Mouse (Mus musculus) heart, adult 18-20 months (tissue): ENCODE measurements at regions not wholly inside any gene's neighbourhood (a gene's known extent, or its start where the extent isn't known, plus 50 kb on each side); places are given as distances from the start of the nearest gene placed in this dataset.
A peak's percentile ranks its signal among the peaks of the same experiment; 100 is the strongest.
"Not testable (repeated sequence)": the region's sequence is repeated elsewhere in the genome, so short reads cannot be mapped to it uniquely, and the experiment has no call there.

ENCODE experiments used
- DNase-seq, 2 experiments: peaks; one replicate each; pipeline ENCODE4 v3.0.0; 2021 to 2022; ENCODE audit warnings: mixed read lengths in 1 of 2

DNA sequence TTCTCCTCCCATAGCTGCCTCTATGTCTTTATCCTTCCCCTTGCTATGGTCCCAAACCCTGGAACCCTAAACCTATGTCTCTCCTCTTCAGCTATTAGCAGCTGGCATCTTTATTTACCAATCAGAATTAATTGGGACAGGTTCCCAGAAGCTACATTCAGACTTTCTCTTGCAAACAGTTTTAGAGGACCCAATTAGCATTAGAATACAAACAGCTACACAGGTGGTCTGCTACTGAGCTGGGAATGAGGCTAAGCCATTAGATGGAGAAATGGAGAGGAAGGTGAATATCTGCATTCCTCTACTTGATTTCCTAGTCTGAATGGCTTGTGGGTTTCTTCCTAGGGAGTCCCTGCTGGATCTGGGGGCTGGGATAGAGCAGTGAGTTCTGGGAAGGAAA is 611.9 kb downstream of the A830018L16Rik start:
- no peak for DNase-seq

DNA sequence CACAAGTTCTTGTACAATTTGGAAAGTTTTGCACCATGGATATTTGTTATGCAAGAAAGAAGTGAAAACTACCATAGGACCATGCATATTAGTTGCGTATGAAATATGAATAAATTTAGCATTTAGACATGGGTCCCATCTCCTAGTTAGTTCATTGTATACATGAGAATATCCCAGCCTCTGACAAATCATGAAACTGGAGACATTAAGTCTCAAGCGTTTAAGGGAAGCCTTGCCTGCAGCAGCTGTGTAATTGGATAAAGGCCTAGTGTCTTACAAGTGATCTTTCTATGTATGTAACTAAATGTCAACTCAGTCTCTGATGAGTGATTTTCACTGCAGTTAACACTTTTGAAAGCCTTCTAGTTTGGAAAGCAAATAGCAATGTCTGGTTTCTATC is 613.5 kb downstream of the A830018L16Rik start:
- no peak for DNase-seq

DNA sequence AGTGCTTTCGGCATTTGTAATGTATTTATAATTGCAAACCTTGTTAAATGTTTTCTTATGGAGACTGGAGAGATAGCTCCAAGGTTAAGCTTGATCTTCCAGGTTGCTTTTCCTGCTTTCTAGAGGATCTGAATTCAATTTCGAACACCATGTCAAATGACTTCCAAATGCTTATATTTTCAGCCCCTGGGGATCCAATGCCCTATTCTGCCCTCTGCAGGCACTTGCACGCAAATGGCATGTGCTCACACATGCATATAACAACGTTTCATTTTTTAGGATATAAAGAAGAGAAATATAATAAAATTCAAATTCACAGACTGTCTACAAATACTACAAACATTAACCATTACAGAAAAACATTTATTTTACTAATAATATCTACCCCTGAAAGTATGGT is 614.2 kb downstream of the A830018L16Rik start:
- DNase-seq: no peak

DNA sequence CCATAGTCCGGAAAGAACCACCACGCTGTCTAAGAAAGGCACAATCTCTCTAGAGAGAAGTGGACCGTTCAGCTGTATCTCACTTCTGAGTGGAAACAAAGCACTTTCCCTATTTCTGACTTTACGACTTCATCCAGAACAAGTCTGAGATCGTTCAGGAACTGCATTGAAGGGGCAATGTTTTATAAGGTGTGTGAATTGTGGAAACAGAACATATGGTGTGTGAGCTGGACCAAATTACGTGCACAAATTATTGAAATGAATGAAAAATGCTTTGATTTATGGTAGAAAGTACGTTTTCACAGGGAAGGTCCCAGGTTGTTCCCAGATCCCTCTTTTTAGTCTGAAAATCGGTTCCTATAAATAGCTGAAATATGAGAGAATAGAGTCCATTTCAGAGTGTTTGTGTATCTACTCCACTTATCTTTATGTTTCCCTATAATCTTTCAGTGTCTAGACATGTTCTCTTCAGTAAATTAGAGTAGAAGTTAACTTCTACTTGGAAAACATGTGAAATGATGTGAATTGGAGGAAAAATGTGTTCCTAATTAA is 638.1 kb downstream of the A830018L16Rik start:
- DNase-seq: no peak

DNA sequence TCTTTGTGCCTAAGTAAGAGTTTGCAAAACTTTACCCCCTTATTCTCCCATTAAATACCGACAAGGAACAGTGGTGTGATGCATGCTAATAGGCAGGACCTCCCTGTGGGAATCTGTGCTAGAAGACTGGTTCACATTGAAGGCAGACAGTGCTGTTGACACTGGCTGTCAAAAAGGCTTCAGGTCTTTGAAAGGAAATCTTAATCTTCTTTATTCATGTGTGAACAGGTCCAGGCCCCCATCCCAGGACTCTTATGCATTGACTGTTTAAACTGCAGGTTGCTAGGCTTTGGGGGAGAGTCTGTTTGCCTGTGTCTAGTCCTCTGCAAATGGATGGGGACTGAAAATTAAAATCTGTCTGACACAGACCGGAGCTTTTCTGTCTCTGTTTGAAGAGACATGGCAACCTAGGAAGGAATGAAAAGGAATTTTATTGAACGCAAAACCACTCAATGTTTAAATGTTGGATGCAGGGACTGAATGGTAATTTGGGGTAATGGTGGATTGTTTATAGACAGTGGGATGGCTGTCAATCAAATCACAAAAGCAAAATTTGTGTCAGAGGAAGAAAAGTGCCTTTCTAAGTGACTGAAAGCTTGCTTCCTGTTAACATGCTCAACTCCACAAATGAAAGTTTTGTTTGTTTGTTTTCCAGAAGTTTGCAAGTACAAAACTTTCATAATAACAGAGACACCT is 642.1 kb downstream of the A830018L16Rik start:
- DNase-seq: no peak

DNA sequence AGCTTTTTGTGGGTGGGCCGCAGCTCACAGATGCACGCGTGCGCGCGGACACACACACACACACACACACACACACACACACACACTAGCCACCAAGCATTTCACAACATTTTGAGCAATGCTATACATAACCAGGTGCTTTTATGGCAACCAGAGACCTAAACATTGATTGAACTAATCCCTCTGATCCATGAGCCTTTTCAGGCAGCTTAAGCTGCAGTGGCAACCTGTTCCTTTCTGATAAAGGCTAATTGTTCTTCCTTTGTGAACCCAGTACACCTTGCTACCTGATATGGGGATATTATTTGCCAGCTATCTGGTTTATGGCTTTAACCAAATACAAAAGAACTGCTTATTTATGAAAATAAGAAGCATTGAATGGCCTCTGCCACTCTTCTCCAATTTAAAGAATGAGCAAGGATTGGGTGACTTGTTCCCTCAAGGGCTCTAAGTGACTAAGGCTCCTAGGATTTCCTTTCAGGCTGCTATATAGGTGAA is 651.2 kb downstream of the A830018L16Rik start:
- no peak for DNase-seq

DNA sequence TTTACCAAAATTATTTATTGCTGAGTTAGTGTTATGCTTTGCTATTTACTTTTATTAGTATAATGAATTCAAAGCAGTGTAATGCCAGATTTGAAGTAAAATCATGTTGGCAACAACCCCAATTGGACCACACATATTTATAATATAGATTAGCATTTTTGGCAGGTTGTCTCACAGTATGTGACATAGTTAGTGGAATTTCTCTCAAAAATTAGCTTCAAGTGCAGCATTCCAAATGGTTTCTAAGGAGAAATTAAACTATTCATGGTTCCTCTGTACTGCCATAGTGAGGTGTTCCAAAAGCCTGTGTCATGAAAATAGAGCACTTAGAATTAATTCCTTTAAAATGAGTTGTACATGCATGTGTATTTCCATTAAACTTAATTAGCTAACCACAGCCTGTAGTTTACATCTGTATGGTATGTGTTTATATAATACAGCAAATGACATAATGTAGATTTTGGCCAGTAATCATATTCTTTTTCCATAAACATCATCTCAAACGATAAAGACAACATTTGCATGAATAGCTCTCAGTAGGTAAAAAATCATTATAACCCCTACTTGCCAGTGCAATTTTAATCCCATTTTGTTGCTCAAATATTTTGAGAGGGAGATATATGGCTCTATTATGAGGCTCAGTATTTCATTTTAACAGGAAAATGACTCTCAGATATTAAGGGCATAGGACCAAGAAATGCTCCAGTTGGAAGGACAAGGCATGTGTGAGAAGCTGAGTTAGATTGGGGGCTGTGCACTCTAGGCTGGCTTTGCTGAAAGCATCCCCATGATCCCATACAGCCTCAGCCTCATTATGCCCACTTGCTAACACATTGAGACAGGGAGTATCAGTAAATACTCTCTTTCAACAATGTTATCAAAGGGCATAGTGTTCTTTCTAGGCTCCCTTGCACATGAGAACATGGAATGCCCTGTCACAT is 678.9 kb downstream of the A830018L16Rik start:
- no peak for DNase-seq

DNA sequence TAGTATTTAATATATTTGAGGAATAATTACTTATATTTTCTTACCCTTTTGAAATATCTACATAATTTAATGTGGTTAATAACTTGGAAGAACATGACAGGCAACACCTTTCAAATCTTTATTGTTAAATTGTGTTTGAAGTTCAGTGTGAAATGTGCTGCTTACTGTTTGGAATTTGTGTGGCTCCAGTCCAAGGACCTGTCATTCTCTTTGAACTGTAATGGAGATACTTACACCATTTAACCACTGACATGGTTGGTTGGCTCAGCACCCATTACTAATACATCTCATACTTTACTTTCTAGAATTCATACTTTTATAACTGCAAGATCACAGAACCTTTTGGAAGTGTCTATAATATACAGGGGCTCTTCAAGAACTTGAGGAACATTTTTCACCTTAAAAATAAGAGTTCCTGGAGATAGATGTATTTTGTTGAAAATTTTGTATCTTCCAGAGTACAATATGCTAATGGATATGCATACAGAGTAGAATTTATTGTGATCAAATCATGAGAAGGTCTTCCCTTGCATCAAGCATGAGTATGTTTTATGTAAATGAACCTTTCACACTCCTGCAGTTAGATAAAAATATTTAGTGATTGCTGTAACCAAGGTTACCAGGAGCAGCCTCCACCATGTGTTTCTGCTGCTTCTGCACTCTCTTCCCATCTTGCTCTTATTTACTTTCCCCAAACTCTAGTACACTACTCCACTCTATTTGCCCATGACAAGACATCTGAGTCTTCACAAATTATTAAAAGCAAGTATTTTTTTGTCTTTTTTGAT is 701.3 kb downstream of the A830018L16Rik start:
- no peak for DNase-seq

DNA sequence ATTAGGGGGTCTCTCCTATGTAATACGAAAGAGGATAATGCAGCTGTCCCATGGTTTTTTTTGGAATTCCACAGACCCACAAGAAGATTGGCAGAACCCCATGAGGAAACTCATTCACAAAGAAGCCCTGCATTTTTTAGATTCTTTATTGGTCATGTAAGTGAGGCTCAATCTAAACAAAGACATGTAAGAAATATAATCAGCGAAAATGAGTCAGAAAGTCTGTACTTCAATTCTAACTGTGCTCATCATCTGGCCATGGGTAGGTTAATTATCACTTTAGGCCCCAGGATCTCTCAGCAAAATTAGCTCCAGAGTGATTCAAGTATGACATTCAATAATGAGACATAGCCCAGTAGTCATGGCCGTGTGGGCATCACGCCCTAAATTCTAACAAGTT is 703.2 kb downstream of the A830018L16Rik start:
- no peak for DNase-seq

DNA sequence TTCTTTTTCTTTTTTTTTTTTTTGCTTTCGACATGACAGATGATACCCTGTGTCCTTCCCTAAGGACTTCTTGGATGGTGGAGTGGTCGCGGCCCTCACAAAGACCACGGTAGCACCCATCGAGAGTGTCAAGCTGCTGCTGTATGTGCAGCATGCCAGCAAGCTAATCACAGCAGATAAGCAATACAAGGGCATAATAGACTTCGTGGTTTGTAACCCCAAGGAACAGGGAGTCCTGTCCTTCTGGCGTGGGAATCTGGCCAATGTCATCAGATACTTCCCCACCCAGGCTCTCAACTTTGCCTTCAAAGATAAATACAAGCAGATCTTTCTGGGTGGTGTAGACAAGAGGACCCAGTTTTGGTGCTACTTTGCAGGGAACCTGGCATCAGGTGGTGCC is 707.0 kb downstream of the A830018L16Rik start:
- DNase-seq: peak; percentile 2

DNA sequence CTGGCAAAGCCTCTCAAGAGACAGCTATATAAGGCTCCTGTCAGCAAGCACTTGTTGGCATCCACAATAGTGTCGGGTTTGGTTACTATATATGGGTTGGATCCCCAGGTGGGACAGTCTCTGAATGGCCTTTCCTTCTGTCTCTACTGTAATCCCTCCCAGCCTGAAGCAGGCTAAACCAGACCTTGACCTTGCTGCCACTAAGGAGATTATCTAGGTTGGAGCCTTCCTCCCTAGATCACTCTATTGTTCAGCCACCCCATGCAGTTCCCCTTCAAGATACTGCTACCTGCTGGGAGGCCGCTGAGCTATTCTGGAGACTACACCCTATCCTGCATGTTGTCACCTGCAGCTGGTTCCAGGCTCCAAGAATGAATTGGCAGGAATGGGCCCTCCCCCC is 712.7 kb downstream of the A830018L16Rik start:
- not testable (repeated sequence) for DNase-seq

DNA sequence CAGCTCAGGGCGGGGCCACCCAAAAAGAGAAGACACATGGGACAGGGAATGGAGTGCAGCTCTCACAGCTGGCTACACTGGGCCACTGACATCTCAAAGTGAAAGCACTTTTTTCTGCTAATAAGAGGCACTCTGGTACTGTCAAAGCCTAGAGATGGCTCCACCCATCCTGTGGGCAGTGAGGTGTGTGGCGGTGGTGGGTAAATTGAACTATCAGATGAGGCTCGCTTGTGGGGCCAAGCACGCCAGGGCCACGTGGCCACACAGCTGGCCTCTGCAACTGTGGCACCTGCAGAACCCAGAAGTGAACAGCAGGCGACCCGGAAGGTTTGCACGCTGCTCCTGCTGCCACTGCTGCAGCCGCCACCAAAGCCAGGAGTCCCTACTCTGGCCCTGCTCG is 756.6 kb downstream of the A830018L16Rik start:
- DNase-seq: no peak

DNA sequence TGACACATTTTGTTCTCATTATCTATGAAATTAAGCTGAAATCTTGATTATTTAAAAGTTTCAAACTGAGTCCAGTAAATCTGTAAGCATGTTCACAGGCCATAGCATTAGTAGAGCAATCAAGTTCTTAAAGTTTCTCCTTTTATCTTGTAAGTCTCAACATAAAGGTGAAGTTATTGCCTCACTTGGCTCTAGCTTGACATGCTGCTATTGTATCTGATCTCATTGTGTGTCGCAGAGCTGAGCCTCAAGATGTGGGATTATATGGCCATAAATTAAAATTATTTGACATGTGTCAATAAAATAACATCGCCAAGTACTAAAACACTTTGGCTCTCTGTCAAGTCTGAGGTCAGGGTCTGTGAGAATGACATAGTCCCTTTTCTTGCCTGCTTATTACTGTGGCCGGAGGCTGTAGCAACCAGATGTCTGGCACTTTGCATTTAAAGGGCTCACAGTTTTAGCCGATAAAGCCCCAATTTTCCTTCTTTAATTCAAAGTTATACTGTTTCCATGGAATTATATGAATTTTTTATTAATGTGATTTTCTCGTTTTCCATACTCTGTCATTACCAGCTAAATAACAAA is 775.8 kb downstream of the A830018L16Rik start:
- no peak for DNase-seq

DNA sequence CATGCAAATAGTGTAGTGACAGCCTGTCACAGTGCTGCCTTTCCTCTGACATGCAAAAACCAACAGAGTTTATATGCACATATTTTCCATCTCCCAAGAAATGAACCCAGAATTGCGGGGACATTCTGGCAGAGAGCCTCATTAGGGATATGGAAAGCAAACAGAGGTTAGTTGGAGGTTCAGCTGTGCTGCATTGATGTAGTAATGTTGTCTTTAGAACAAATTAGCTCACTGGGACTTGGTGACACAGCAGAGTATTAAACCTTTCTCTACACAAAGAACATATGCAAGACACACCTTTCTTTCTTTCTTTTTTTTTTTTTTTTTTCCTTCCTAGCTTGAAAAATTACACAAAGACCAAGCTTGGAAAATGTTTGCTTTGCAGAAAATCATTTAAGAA is 778.7 kb downstream of the A830018L16Rik start:
- no peak for DNase-seq

DNA sequence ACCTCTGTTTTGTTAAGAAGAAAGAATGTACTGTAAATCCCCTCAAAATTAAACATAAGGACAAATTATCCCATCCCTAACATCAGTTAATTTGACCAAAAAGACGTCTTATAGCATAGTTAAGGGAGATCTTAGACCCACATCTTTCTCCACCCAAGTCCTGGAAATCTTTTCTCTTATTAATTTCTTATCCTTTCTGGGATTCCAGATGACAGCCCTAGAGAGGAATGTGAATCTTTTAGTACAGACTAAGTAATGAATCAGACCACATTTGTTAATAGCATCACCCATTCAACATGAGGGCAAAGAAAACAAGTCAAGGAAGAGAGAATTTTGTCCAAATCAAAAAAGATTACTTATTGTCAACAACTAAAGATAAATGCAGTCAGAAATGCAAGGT is 817.2 kb downstream of the A830018L16Rik start:
- no peak for DNase-seq

DNA sequence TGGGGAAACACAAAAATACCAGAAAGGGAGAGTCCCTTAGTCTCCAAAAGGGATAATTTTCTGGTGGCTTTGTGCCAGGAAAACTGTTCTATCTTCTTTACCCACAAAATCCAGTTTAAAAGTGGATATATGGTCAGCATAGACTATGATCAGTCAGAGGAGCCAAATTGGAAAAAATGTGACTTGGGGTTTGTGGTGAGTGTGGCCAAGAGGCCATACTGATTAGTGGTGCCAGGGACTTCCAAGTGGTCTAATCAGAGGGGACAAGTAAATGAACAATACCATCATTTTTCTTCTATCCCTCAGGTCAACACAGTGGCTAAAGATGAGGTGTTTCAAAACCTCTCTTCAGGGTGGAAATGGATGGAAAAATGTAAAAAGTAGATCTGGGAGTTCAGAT is 828.2 kb downstream of the A830018L16Rik start:
- no peak for DNase-seq

DNA sequence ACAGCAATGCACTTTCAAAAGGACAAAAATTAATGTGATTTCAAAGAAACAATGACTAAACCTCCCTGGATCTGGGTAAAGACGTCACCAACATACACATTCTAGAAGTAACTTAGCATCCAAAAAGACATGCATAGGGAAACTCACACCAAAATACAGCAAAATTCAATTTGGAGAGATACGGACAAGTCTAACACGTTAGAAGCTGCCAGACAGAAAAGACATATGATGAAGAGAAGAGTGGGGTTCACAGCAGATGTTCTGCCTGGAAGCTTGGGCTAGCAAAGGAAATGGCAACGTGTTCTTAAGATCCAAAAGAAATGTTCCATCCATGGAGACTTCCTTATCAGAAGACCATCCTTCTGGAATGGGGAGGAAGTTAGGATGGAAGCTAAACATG is 868.6 kb downstream of the A830018L16Rik start:
- DNase-seq: no peak

DNA sequence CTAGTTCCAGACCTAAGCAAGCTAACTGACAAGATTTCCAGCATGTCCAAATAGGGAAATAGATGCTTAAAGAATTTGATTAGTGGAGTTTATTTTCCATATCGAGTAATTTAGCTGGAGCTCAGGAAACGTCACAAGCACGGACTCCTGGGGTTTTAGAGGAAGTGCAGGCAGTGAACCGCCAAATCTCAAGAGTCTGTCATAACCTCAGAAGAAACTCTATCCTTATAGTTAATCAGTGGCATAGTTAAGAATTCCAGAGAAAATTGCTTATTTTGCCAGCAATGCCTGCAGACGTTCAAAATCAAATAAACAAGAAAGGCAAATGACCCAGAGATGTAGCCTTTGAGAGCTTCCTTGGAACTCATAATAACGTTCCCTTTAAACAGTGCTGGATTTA is 871.6 kb downstream of the A830018L16Rik start:
- peak in 1 of 2 experiments; percentile 7 for DNase-seq

DNA sequence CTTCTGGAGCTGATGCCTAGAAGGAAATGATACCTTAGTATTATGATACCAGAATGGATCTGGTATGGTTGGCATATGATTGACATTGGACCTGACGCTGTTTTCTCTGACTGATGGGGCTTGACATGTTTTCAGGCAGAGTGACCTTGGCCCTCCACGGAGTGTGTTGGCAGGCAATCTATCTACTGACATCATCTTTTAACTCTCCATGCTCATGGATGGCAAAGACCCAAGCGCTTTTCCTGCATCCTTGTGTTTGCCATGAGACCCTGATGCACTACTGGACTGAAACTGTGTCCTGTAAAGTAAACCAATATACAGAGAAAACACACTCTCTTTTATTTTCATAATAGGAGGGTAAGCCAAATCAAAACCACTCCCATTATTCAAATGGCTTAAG is 872.1 kb downstream of the A830018L16Rik start:
- DNase-seq: no peak

DNA sequence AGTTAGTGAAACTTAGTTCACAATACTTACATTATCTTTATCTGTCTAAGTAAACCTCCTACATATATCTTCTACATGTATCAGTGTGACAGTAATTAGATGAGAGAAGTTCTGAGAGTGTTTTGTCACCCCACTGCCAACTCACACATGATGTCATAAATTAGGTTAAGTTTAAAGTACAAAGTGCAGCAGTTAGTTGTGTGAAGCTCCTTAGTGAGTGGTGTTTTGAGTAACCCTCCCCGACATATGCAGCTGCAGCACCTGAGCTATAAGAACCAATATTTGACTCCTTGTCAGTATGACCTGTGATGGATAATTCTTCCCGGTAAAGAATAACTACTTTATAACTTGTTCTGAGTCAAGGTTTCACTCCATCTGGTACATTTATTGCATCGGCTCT is 874.6 kb downstream of the A830018L16Rik start:
- DNase-seq: no peak

DNA sequence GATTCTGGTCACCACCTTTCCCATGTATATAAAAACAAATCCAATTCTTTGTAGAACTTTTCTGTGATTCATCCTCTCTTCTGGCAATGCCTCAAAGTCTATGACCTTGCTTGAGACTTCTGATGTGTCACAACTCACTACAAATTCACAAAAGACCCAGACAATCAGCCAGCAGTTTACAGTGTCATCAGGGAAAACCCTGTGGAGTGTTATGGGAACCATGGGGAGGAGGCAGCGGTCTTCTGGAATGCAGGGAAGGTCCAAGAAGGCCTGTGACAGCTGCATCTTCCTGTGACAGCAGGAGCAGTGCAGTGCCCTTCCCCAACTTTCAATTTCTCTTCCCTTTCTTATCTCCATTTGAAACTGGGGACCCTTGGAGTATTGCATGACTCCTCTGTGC is 877.9 kb downstream of the A830018L16Rik start:
- DNase-seq: no peak

DNA sequence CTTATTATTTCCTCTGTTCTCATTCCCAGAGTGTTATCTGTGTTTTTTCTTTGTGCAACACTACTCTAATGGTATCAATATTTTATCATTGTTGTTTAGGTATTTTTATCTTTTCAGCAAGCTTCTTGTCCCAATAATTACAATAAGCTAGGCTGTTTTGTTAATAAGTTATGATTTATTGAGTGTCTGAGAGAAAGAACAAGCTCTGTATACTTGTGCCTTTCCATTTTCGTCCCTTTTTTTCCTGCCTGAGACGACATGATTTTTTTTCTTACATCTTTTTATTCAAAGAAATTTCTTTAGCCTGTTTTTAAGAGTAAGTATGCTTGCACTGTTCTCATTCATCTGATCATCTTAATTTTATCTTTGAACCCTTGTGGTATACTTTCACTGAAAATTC is 904.1 kb downstream of the A830018L16Rik start:
- DNase-seq: no peak
